Mouse (Mus musculus): Measurements from ENCODE around the gene Taok2.

Gene Taok2

DNA sequence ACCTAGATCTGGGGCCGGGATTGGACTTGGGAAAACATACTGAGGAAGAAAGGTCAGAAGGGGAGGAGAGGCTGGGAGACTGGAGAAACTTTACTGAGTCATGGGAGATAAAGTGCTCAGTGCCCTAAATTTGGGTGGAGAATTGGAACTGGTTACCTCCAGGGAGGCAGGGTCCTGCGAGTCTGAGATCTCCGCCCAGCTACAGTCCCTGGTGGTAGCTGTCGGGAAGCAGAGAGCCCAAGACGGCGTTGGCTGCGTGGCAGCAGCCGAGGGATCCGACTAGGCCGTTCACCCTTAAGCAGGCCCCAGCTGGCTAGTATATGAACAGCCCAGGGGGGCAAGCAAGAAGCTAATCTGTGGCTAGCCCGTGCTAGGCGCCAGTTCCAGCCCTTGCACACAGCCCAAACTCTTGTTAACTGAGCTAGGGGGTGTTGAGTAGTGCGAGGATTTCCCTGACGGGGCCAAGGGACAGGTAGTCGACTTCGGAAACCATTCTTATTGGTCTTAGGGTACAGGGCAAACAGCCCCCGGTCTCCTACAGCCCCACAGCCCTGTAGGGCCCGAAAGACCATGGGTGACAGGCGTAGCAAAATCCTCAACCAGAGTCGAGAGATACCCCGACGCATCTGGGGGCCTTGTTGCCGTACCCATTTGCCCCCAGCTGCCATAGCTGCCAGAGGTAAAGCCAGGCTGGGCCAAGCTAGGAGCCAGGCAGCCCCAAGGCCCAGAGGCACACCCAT is 14.6 kb downstream of the Taok2 start:
- DNase-seq: no peak

GRCm38 (mm10) chr7:126868003-126868402 is 16.5 kb downstream of the Taok2 start:
- no peak for DNase-seq

GRCm38 (mm10) chr7:126867534-126867933 is 17.0 kb downstream of the Taok2 start:
- DNase-seq: no peak

DNA sequence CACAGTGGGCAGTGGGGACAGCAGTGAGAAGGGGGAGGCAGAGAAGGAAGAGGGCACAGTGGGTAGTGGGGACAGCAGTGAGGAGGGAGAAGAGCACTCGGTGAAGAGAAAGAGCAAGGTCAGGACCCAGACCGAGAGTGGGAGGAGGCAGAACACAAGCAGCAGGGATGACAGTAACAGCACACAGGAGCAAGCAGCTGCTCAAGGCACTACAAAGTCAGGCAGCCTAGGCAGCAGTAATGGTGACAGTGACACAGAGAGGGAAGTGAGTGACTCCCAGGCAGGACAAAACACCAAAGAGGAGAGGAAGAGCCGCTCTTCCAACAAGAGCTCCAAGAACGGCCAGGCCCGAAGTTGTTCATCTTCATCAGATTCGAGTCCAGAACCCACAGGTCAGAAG is 20.7 kb downstream of the Taok2 start:
- DNase-seq: no peak

DNA sequence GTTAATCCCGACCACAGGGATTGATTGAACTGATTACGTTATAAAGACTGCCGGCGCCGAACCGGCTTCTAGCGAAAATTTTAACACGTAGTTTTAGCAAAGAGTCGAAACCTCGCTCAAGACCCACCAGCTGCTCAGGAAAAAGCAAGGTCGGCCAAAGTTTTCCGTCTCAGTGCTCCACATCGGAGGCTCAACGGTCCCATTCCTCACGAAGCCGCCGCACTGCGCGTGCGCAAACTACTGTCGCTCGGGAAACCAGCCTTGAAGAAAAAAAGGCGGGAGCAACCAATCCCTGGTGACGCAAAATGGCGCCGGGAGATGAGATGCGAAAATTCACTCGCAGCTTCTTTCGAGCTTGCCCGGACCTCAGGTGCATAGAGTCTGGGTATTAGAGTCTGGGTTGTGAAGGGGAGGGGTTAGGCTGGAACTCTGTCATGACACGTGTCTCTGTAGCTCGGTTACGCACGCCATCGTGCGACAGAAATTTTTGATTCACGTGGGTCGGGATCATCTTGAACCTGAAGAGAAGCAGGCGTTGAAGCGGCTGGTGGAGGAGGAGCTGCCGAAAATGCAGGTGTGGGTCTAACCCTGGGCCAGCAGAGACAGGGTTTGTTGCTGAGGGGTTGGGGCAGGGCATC is 22.2 kb downstream of the Taok2 start, which contains the start of gene Ino80e:
TSS of gene Ino80e (minus strand) at position 231 of the 638 bp plus-strand sequence.
- peak; percentile 92 for DNase-seq

DNA sequence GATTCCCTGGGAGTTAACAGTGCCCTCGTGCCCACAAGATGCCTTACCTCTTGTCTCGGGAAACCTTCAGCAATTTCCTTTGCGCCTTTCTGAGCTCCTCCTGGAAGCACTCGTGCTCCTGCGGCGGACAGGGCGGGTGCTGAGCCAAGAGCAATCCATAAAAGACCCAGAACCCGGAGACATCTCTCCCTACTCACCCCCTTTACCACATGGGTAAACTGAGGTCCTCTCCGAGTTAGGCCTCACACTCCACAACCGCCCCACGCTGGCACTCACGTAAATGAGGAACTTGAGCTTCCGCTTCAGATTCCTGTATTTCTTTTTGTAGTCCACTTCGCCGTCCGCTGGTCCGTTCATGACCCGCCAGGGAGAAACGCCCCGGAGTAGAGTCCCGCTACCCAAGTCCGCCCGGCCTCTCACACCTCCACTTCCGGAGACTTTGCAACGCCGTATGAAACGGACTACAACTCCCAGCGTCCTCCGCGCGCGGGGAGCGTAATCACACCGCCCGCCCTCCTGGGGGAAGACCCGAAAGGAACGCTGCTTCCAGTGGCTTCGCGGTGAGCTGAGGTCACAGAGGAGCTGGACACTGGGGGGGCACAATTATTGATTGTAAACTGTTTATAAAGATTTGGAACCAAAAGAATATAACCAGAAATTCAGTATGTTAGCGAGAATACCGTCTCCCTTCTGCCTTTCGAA is 22.9 kb downstream of the Taok2 start, which contains the start of gene Hirip3:
TSS of gene Hirip3 (plus strand) at position 544 of the 702 bp plus-strand sequence.
- peak; percentile 95 for DNase-seq

- no peak for DNase-seq
Observed at GRCm38 (mm10) chr7:126860987-126861386, 23.5 kb downstream of the Taok2 start.

GRCm38 (mm10) chr7:126856741-126857420 is 27.6 kb downstream of the Taok2 start:
- peak; percentile 69 for DNase-seq

- no peak for DNase-seq
Observed at GRCm38 (mm10) chr7:126855641-126856040, 28.9 kb downstream of the Taok2 start.

GRCm38 (mm10) chr7:126853454-126853853 is 31.0 kb downstream of the Taok2 start:
- no peak for DNase-seq

GRCm38 (mm10) chr7:126851192-126851591 is 33.3 kb downstream of the Taok2 start:
- no peak for DNase-seq

DNA sequence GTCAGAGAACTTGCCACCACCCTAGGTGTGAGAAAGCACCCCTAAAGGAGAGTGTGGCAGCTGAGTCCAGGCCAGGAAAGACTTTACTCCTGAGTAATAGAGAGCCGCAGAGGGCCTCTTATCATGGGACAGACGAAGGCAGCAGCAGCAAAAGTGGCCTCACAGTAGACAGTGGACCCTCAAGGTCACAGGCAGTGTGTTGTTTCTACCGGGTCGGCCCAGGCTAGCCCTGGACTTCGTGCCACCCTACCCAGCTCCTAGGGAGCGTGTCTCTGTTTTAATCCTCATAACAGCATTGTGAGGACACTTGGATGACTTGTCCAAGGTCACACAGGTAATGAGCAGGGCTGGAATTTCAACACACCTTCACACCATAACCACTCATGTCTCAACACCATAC is 34.3 kb downstream of the Taok2 start:
- DNase-seq: no peak

DNA sequence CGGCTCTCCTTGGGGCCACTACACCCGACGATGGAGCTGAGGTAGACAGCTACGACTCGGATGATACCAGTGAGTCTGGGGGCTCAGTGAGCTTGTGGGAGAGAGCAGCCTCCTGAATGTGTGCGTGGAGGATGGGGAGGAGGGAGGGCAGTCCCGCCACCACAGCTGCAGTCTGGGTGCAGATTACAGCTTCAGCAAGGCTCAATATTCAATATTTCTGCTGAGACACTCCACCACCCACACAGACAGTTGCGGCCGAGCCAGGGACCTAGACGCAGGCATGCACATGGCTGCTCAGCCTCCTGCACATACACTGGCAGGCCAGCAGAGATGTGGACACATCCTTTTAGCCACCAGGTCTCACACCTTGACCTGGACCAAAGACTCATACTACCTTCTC is 35.7 kb downstream of the Taok2 start:
- no peak for DNase-seq

GRCm38 (mm10) chr7:126847421-126848398 is 36.8 kb downstream of the Taok2 start:
- DNase-seq: no peak

DNA sequence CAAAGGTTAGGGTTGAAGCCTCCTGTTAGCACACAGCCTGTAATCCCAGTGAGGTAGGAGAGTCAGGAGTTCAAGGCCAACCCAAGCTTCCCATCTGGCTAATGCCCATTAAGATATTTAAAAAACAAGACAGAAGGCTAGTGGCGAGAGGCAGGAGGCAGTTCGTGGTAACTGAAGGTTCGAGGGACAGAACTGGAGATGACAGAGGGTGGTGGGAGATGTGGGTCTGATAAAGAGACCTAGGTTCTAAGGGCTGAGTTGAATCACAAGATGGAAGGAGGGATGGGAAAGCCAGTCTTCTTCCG is 37.4 kb downstream of the Taok2 start, which contains the start of gene Doc2a:
TSS of gene Doc2a (plus strand) at position 301 of the 305 bp plus-strand sequence.
- no peak for DNase-seq

- DNase-seq: no peak
Observed at GRCm38 (mm10) chr7:126845516-126845915, 39.0 kb downstream of the Taok2 start.

- no peak for DNase-seq
Observed at GRCm38 (mm10) chr7:126843276-126843675, 41.2 kb downstream of the Taok2 start.

- no peak for DNase-seq
Observed at GRCm38 (mm10) chr7:126833294-126833693, 51.2 kb downstream of the Taok2 start.

DNA sequence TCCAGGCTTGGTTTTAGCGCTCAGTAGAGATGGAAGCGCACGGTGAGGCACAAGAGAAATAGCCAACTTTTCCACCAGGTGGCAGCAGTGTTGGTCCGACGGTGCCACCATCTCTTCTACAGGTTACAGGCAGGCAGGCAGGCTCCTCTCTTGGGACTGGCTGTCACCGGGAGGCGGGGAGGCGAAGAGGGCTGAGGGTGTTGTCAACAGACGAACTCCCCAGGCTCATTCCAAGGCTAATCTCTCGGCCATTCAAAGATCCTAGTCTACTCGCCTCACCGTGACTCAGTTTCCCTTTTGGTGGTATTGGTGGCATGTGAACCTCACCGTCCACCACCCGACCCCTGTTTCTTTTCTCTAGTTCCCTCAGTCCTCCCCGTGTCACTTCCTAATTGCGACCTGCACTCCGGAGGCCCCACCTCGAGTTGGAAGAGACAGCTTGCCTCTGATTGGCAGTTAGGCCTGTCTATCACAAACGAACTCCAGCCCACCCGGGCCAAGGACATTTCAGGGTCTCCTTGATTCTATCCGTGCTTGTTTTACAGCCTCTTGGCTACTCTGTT is 52.4 kb downstream of the Taok2 start:
- DNase-seq: peak; percentile 83

- no peak for DNase-seq
Observed at GRCm38 (mm10) chr7:126831539-126831938, 53.0 kb downstream of the Taok2 start, which contains the start of gene 4930451I11Rik. 4930451I11Rik (minus strand) TSS chr7:126831639.

GRCm38 (mm10) chr7:126825952-126826351 is 58.6 kb downstream of the Taok2 start:
- DNase-seq: no peak

- DNase-seq: no peak
Observed at GRCm38 (mm10) chr7:126825403-126825802, 59.1 kb downstream of the Taok2 start.
